Mouse (Mus musculus): ENCODE data around the gene Prps1. TPM values are rescaled to one million over a fixed set of nuclear protein-coding genes. Genes with fewer than 3 reads are reported as not detected.
"Not testable (repeated sequence)": the region's sequence is repeated elsewhere in the genome, so short reads cannot be mapped to it uniquely, and the experiment has no call there.

The Prps1 gene
- polyA plus RNA-seq, 1 experiment: 9.8 TPM

- no peak overlapping the region for H3K4me3 ChIP-seq (ENCODE audit: insufficient read depth, low read length)
- H3K4me1 ChIP-seq (ENCODE audit: control insufficient read depth, insufficient read depth, low read length): peaks cover 24% of the 10 kb centered on the region
- TF ChIP-seq CTCF (IDR thresholded peaks at IDR 0.05; ENCODE audit: low read depth, low read length): no peak
- no peak for TF ChIP-seq POLR2A (IDR thresholded peaks at IDR 0.05; ENCODE audit: borderline replicate concordance, low read depth, low read length)
Measured at GRCm38 (mm10) chrX:140500306-140500705, 43.9 kb downstream of the Prps1 start.

GRCm38 (mm10) chrX:140501401-140502301 is 45.2 kb downstream of the Prps1 start:
- TF ChIP-seq CTCF (IDR thresholded peaks at IDR 0.05; ENCODE audit: low read depth, low read length): no peak
- TF ChIP-seq POLR2A (IDR thresholded peaks at IDR 0.05; ENCODE audit: borderline replicate concordance, low read depth, low read length): no peak
- no peak overlapping the region for H3K27ac ChIP-seq (ENCODE audit: insufficient read depth, low read depth, low read length)
- H3K4me1 ChIP-seq (ENCODE audit: control insufficient read depth, insufficient read depth, low read length): peaks cover 30% of the 10 kb centered on the region
- H3K4me3 ChIP-seq (ENCODE audit: insufficient read depth, low read length): no peak overlapping the region

More at GRCm38 (mm10) chrX:140500306-140500705, 43.9 kb downstream of the Prps1 start:
- H3K27ac ChIP-seq (ENCODE audit: insufficient read depth, low read depth, low read length): no peak overlapping the region

DNA sequence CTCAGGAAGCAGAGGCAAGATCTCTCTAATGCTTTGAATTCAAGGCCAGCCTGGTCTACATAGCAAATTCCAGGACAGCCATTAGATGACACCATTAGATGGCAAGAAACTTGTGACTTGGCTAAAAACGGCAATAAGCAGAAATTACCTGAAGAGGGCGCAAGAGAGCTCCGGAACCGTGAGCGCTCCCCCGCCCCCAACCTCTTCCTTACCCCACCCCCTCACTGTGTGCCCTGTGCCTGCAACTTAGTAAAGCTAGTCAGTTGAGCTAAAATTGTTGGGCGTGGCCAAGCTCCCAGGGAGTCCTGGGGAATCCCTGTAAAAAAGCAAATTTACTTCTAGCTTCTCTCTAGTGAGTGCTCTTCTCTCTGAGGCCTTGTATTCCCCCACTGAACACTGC is 47.5 kb downstream of the Prps1 start:
- TF ChIP-seq POLR2A (IDR thresholded peaks at IDR 0.05; ENCODE audit: borderline replicate concordance, low read depth, low read length): no peak
- peak; percentile 43; the same call in 1 of the 2 replicates for TF ChIP-seq CTCF (IDR thresholded peaks at IDR 0.05; ENCODE audit: low read depth, low read length)
- H3K4me3 ChIP-seq (ENCODE audit: insufficient read depth, low read length): no peak overlapping the region
- peaks cover 43% of the 10 kb centered on the region for H3K4me1 ChIP-seq (ENCODE audit: control insufficient read depth, insufficient read depth, low read length)
- peak overlapping the region; percentile 75 for H3K27ac ChIP-seq (ENCODE audit: insufficient read depth, low read depth, low read length)

GRCm38 (mm10) chrX:140505497-140506238 is 49.3 kb downstream of the Prps1 start:
- no peak overlapping the region for H3K4me3 ChIP-seq (ENCODE audit: insufficient read depth, low read length)
- H3K27ac ChIP-seq (ENCODE audit: insufficient read depth, low read depth, low read length): peak overlapping the region; percentile 73
- TF ChIP-seq POLR2A (IDR thresholded peaks at IDR 0.05; ENCODE audit: borderline replicate concordance, low read depth, low read length): no peak
- no peak for TF ChIP-seq CTCF (IDR thresholded peaks at IDR 0.05; ENCODE audit: low read depth, low read length)
- H3K4me1 ChIP-seq (ENCODE audit: control insufficient read depth, insufficient read depth, low read length): peaks cover 52% of the 10 kb centered on the region

DNA sequence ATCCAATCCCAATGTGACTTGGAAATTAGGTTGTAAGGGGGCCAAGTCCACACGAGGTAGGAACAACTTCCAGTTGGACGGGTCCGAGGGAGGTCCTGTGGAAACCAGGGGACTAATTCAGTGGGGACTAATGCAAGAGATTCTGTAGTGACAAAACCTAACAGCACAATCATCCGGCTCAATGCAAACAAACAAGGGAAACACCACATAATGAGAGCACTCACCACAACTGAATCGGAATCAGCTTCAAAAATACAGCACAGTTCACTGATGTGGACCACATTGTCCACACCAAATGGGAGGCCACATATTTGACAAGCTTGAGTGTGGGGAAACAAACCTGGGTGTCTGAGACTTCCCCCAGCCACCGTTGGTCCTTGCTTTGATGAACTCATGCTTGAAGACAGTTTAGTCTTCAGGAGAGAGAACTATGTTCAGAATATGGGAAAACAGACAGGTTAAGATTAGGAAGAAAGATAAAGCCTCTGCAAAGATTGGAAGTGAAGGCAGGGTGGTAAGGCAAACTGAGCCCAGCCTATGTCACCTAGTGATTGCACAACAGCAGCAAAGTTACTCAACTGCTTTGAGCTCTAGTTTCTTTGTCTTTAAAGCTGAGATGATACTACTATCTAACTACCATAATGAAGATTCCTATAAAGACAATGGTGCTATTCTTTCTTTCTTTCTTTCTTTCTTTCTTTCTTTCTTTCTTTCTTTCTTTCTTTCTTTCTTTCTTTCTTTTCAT is 50.2 kb downstream of the Prps1 start:
- H3K27ac ChIP-seq (ENCODE audit: insufficient read depth, low read depth, low read length): peak overlapping the region; percentile 36

GRCm38 (mm10) chrX:140507377-140507776 is 51.0 kb downstream of the Prps1 start:
- TF ChIP-seq POLR2A (IDR thresholded peaks at IDR 0.05; ENCODE audit: borderline replicate concordance, low read depth, low read length) (no peak), CTCF (IDR thresholded peaks at IDR 0.05; ENCODE audit: low read depth, low read length) (no peak)
- H3K4me1 ChIP-seq (ENCODE audit: control insufficient read depth, insufficient read depth, low read length): peaks cover 61% of the 10 kb centered on the region
- no peak overlapping the region for H3K4me3 ChIP-seq (ENCODE audit: insufficient read depth, low read length)
- H3K27ac ChIP-seq (ENCODE audit: insufficient read depth, low read depth, low read length): peak overlapping the region; percentile 33; the same call in 1 of the 2 replicates

More for the DNA sequence above, 50.2 kb downstream of the Prps1 start:
- Histone ChIP-seq H3K4me1 (ENCODE audit: control insufficient read depth, insufficient read depth, low read length) (peaks cover 58% of the 10 kb centered on the region), H3K4me3 (ENCODE audit: insufficient read depth, low read length) (no peak overlapping the region)
- TF ChIP-seq CTCF (IDR thresholded peaks at IDR 0.05; ENCODE audit: low read depth, low read length) (no peak), POLR2A (IDR thresholded peaks at IDR 0.05; ENCODE audit: borderline replicate concordance, low read depth, low read length) (no peak)

- H3K27ac ChIP-seq (ENCODE audit: insufficient read depth, low read depth, low read length); H3K4me3 ChIP-seq (ENCODE audit: insufficient read depth, low read length): not testable (repeated sequence)
- H3K4me1 ChIP-seq (ENCODE audit: control insufficient read depth, insufficient read depth, low read length): peaks cover 66% of the 10 kb centered on the region
Measured at GRCm38 (mm10) chrX:140508791-140509190, 52.4 kb downstream of the Prps1 start.

- TF ChIP-seq CTCF (IDR thresholded peaks at IDR 0.05; ENCODE audit: low read depth, low read length): no peak
- Histone ChIP-seq H3K27ac (ENCODE audit: insufficient read depth, low read depth, low read length) (peak overlapping the region; percentile 95), H3K4me3 (ENCODE audit: insufficient read depth, low read length) (peak overlapping the region; percentile 16; the same call in 1 of the 2 replicates), H3K4me1 (ENCODE audit: control insufficient read depth, insufficient read depth, low read length) (peaks cover 68% of the 10 kb centered on the region)
Measured at GRCm38 (mm10) chrX:140509817-140510216, 53.4 kb downstream of the Prps1 start.

DNA sequence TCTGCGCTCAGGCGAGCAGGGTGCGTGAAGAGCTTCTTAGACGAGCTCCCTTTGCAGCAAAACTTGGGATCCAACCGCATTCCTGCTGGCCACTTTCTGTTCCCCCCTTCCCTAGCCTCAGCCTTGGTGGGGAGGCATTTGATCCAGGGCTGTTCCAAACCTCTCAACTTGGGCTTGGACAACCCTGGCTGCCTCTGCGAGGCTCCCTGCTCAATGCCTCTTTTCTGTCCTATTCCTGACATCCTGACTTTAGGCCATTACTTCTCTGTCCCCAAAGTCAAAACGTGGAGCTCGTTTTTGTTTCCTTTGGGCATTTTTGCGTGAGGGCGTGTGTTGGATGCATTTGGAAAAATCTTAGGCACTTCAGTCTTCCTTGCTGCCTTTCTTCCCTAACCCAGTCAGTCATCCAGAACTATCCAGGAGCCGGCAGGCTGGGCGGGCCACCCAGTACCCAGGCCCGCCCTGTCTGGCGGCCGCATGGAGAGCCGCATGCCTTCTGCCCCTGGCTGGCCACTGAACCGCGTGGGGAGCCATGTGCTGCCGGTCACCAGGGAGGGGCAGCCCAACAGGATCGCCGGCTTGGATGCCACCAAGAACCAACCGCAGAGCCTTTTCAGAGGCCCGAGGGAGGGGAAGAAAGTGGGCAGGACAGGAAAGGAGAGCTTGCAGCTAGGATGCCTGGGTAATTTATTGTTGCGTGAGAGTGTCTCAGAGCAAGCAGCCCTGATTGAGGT is 54.5 kb downstream of the Prps1 start:
- Histone ChIP-seq H3K4me3 (ENCODE audit: insufficient read depth, low read length) (peak overlapping the region; percentile 20), H3K27ac (ENCODE audit: insufficient read depth, low read depth, low read length) (peak overlapping the region; percentile 95), H3K4me1 (ENCODE audit: control insufficient read depth, insufficient read depth, low read length) (peaks cover 65% of the 10 kb centered on the region)
- TF ChIP-seq POLR2A (IDR thresholded peaks at IDR 0.05; ENCODE audit: borderline replicate concordance, low read depth, low read length) (no peak), CTCF (IDR thresholded peaks at IDR 0.05; ENCODE audit: low read depth, low read length) (no peak)
